Mouse (Mus musculus): Measurements from ENCODE around the gene Kcnj4. TPM values are rescaled to one million over a fixed set of nuclear protein-coding genes. Genes with fewer than 3 reads are reported as not detected.

Gene Kcnj4
- polyA plus RNA-seq, 1 experiment = not detected

DNA sequence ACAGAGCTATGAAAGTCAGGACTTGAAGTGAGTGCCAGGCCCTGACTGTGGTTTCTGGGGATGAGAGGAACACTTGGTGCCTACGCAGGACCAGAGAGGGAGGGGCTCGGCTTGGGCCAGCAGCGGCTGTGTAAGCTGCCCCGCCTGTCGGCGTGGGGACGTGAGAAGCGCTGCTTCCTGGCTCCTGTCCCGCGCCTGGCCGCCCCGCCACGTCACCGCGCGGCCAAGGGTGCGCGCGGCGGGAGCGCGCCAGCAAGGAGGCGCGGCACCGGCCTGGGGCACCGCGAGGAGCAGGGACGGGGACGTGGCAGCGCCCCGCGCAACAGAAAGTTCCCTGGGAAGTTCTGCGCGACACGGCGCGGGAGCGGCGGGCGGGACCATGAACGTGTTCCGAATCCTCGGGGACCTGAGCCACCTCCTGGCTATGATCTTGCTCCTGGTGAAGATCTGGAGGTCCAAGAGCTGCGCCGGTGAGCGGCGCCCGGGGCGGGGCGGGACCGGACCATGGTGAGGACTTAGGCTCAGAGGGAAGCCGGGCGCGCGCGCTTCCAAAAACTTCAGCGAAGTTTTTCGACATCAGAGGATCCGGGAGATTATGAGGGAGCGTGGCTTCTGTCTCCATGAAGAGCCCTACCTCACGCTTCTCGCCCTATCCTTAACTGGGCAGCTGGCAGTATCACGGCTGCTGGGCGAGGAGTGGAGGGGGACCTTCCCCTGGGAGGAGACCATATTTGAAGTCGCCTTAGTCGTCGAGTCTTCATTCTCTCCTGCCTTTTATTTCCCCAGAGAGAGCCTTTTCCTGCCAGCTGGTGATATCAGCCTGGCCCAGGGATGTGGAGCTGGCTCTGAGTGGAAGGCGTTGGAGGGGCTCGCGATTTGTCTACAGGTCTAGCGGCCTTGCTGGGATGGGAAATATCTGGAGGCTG lies 11.4 kb upstream of the Kcnj4 start, which contains the start of gene Kdelr3:
Kdelr3 (plus strand) TSS at position 241 of the 926 bp plus-strand sequence.
- DNase-seq = peak; percentile 69
- Histone ChIP-seq H3K4me1 (ENCODE audit: control insufficient read depth, insufficient read depth, low read length) (0 out of 2 replicates have a peak, but pooled peaks cover 5% of the 10 kb centered on the region), H3K4me3 (replicated peaks; ENCODE audit: extremely low read depth, low read depth, low read length) (peak within 1 kb of the TSS; percentile 61)
- WGBS = 2% methylated on average over 71 of the region's 71 CpGs
- TF ChIP-seq CTCF (IDR thresholded peaks at IDR 0.05; ENCODE audit: insufficient read depth, low read length) (no peak), POLR2A (IDR thresholded peaks at IDR 0.05; ENCODE audit: borderline replicate concordance, extremely low read depth, low read depth, low read length) (peak; percentile 28; the same call in 1 of the 2 replicates)

DNA sequence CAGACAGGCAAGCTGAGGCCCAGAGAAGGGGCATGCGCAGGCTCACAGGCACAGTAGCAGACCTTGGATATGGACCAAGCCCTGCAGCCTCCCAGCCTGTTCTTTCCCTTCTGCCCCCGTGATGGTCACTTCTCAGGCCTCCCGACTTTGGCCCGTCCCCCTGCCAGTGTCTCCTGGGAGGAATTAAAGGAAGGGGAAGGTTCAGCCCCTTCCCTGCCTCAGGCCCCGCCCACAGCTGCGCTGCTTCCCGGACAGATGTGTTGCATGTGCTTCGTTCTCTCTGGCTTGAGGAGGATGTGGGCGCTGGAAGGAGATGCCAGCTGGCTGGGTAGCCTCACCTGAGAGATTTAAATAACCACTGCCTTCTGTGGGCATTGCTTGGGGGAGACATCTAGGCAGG lies 8.9 kb upstream of the Kcnj4 start:
- no peak for TF ChIP-seq POLR2A (IDR thresholded peaks at IDR 0.05; ENCODE audit: borderline replicate concordance, extremely low read depth, low read depth, low read length)
- TF ChIP-seq CTCF (IDR thresholded peaks at IDR 0.05; ENCODE audit: insufficient read depth, low read length) = no peak
- 0 out of 2 replicates have a peak, but pooled peaks cover 8% of the 10 kb centered on the region for H3K4me1 ChIP-seq (ENCODE audit: control insufficient read depth, insufficient read depth, low read length)
- no peak for DNase-seq
- WGBS = 16% methylated on average over 9 of the region's 9 CpGs
- H3K4me3 ChIP-seq (replicated peaks; ENCODE audit: extremely low read depth, low read depth, low read length) = no peak overlapping the region

DNA sequence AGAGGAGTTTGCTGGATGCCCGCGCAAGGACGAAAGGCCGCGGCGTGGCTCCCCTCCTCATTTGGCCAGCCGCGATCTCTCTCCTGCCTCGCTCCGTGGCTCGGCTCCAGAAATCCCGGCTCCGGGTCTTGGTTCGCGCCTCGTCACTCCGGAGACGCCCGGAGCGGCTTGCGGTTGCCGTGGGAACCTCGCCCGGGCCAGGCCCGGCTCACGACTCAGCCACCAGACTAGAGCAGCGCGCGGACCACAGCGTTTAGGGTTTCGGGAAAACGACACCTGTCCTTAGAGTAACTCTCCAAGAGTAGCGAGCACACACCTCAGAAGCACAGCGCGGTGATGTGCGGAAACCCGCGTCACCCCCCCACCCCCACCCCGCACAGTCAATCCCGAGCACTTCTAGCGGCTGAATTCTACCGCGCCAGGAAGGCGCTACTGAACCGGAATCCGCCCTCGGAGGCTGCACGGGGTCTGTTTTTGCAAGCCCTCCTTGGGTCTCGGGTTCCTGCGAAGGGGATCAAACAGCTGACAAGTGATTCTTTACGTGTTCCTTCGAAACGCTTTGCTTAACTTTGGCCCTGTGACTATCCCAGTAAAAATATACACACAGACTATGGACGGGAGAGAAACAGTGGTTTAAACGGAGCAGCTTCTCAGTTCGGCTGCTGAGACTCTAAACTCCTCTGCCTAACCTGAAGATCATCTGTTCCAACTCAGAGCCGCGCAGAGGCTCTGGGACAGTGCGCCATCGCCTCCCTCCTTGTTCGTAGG lies 6.7 kb upstream of the Kcnj4 start:
- H3K4me1 ChIP-seq (ENCODE audit: control insufficient read depth, insufficient read depth, low read length) = 0 out of 2 replicates have a peak, but pooled peaks cover 6% of the 10 kb centered on the region
- peak overlapping the region; percentile 45 for H3K4me3 ChIP-seq (replicated peaks; ENCODE audit: extremely low read depth, low read depth, low read length)
- 7% methylated on average over 61 of the region's 61 CpGs for WGBS
- TF ChIP-seq POLR2A (IDR thresholded peaks at IDR 0.05; ENCODE audit: borderline replicate concordance, extremely low read depth, low read depth, low read length) (no peak), CTCF (IDR thresholded peaks at IDR 0.05; ENCODE audit: insufficient read depth, low read length) (no peak)
- DNase-seq = peak; percentile 79

DNA sequence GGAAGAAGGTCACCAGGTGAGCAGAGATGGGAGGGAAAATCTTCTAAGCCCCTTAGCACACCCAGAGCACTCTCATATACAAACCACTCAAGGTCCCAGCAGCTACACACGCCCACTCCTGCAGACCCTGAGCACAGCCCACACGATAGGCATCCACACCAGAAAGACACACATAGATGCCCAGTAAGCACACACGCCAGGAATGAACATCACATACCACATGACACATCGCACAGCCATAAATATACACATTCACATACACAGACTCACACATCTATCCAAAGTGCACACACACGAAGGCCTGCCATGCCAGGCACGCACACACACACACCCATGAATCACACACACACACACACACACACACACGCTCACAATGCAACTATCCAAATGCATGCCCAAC lies 5.4 kb upstream of the Kcnj4 start:
- no peak for DNase-seq
- Histone ChIP-seq H3K4me3 (replicated peaks; ENCODE audit: extremely low read depth, low read depth, low read length) (no peak overlapping the region), H3K4me1 (ENCODE audit: control insufficient read depth, insufficient read depth, low read length) (0 out of 2 replicates have a peak, but pooled peaks cover 6% of the 10 kb centered on the region)
- TF ChIP-seq CTCF (IDR thresholded peaks at IDR 0.05; ENCODE audit: insufficient read depth, low read length) = no peak
- TF ChIP-seq POLR2A (IDR thresholded peaks at IDR 0.05; ENCODE audit: borderline replicate concordance, extremely low read depth, low read depth, low read length) = no peak
- 82% methylated on average over 7 of the region's 7 CpGs for WGBS

DNA sequence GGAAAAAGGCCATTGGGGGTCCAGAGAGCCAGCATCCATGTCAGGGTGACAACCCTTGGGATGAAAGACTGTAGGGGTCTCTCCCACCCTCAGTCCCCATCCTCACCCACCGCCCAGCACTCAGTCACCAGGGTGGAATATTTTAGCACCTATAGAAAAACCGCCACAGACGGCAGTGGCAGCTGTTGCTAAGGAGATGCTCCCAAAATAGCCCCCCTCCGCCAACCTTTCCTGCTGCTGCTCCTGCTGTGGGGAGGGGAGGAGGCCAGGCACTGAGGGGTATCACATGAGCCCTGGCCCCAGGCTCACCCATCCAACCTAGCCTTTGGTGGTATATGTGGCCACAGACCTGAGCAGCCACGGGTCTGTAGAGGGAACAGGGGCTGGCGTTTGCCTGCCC lies 5.0 kb upstream of the Kcnj4 start:
- Histone ChIP-seq H3K4me3 (replicated peaks; ENCODE audit: extremely low read depth, low read depth, low read length) (no peak overlapping the region), H3K4me1 (ENCODE audit: control insufficient read depth, insufficient read depth, low read length) (peaks cover 9% of the 10 kb centered on the region)
- WGBS = 45% methylated on average over 6 of the region's 6 CpGs
- no peak for TF ChIP-seq POLR2A (IDR thresholded peaks at IDR 0.05; ENCODE audit: borderline replicate concordance, extremely low read depth, low read depth, low read length)
- TF ChIP-seq CTCF (IDR thresholded peaks at IDR 0.05; ENCODE audit: insufficient read depth, low read length) = no peak
- DNase-seq = no peak

DNA sequence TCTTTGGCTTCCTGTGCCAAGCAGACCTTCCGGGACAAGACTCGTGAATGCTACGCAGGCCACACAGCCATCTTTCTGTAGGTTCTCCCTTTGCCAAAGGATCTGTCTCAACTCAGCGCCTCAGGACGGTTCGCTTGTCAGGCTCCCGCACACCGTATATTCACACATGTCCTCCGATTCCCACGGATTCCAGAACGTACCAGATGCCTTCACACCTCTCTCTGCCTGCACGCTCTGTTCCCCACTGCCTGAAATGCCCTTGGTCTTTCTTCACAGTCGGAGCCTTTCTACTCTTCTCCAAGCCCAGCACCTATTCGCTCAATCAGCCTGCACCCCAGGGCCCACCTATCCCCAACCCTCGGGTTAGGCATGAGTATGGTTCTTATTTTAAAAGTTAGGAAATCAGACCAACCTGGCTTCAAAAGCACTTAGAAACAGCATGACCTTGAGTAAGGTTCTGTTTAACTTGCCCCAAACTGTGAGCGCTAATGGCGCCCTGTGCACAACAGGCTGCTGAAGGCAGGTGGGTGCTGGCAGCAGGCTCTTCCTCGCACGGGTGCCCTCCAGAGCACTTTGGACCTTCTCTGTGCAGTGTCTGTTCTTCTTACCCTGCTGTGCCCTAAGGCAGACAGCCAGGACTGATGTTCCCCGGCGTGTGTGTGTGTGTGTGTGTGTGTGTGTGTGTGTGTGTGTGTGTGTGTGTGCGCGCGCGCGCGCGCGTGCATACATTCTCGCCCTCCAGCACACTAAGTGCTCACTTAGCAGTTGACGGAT lies 2.2 kb upstream of the Kcnj4 start:
- no peak for TF ChIP-seq POLR2A (IDR thresholded peaks at IDR 0.05; ENCODE audit: borderline replicate concordance, extremely low read depth, low read depth, low read length)
- no peak for TF ChIP-seq CTCF (IDR thresholded peaks at IDR 0.05; ENCODE audit: insufficient read depth, low read length)
- DNase-seq = no peak
- 56% methylated on average over 31 of the region's 31 CpGs for WGBS
- H3K4me1 ChIP-seq (ENCODE audit: control insufficient read depth, insufficient read depth, low read length) = peaks cover 11% of the 10 kb centered on the region
- no peak overlapping the region for H3K4me3 ChIP-seq (replicated peaks; ENCODE audit: extremely low read depth, low read depth, low read length)

DNA sequence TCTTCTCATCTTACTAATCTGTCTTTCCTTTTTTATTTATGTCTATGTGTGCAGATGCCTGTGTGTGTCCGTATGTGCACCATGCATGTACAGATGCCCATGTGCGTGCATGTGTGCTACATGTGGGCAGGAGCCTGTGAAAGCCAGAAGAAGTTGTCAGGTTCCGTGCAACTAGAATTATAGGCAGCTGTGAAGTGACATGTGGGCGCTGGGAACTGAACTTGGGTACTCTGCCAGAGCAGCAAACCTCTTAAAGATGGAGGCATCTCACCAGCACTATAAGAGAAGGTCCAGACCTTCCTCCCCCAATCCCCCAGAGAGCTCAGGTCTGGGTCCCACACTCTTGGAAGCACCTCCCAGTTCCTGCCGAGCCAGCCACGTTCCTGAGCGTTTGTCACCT lies 1.4 kb upstream of the Kcnj4 start:
- WGBS = 24% methylated on average over 7 of the region's 7 CpGs
- peaks cover 8% of the 10 kb centered on the region for H3K4me1 ChIP-seq (ENCODE audit: control insufficient read depth, insufficient read depth, low read length)
- TF ChIP-seq CTCF (IDR thresholded peaks at IDR 0.05; ENCODE audit: insufficient read depth, low read length) (no peak), POLR2A (IDR thresholded peaks at IDR 0.05; ENCODE audit: borderline replicate concordance, extremely low read depth, low read depth, low read length) (no peak)
- no peak for DNase-seq
- H3K4me3 ChIP-seq (replicated peaks; ENCODE audit: extremely low read depth, low read depth, low read length) = no peak overlapping the region

DNA sequence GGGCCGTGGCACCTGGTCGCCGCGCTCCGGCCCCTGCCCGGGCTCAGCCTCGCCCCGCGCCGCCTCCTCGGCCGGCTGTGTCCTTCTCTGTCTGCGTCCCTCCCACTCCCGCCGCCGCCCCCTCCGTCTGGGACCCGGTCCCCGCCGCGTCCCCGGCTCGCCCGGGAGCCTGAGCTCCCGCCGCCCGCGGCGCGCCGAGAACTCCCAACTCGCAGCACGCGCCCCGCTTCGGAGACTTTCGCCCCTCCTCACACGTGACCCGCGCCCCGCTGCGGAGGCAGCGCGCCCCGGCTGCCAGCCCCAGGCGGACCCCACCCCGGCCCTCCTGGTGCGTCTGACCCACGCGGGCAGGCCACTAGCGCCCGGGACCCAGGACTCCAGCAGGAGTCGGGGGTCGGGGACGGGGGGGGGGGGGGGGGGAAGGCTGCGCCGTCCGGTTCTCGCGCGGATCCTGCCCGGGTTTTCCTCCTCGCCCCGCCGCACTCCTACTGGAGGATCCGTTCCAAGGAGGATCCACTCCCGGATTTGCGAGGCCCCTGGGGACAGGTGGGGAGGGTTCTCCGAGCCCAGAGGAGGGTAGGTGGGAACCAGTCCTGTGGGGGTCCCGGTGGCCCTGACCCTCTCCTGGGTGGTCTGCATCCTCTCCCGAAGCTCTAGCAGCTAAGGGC lies 709 bp upstream of the Kcnj4 start:
- Histone ChIP-seq H3K4me3 (replicated peaks; ENCODE audit: extremely low read depth, low read depth, low read length) (peak overlapping the region; percentile 34), H3K4me1 (ENCODE audit: control insufficient read depth, insufficient read depth, low read length) (peaks cover 5% of the 10 kb centered on the region)
- 1% methylated on average over 66 of the region's 71 CpGs for WGBS
- no peak for TF ChIP-seq POLR2A (IDR thresholded peaks at IDR 0.05; ENCODE audit: borderline replicate concordance, extremely low read depth, low read depth, low read length)
- TF ChIP-seq CTCF (IDR thresholded peaks at IDR 0.05; ENCODE audit: insufficient read depth, low read length) = no peak
- peak; percentile 54 for DNase-seq
